Mouse (Mus musculus): Measurements from ENCODE around the gene Deaf1. TPM values are rescaled to one million over a fixed set of nuclear protein-coding genes. Genes with fewer than 3 reads are reported as not detected.

The Deaf1 gene
- polyA plus RNA-seq, 1 experiment from 2014 or later = 42.5 TPM

GRCm38 (mm10) chr7:141336296-141336695 lies 8.8 kb upstream of the Deaf1 start:
- H3K9ac ChIP-seq (ENCODE audit: low read depth, low read length) = no peak overlapping the region
- H3K4me3 ChIP-seq (ENCODE audit: low read depth, low read length) = no peak overlapping the region
- H3K36me3 ChIP-seq (ENCODE audit: control insufficient read depth, insufficient read depth, low read length) = no peaks in the 10 kb centered on the region
- no peaks in the 10 kb centered on the region for H3K9me3 ChIP-seq (replicated peaks; ENCODE audit: control insufficient read depth, low read length)
- H3K4me1 ChIP-seq (ENCODE audit: control insufficient read depth, insufficient read depth, low read length) = peaks cover 9% of the 10 kb centered on the region
- no peak overlapping the region for H3K27ac ChIP-seq (ENCODE audit: low read depth, low read length)
- peaks cover 12% of the 10 kb centered on the region for H3K27me3 ChIP-seq (ENCODE audit: control insufficient read depth, insufficient read depth, low read length)
- 76% methylated on average over 3 of the region's 3 CpGs for WGBS (ENCODE audit: insufficient replicate concordance)
- ATAC-seq (replicated peaks; ENCODE audit: insufficient number of reproducible peaks, low FRiP score, low TSS enrichment) = no peak
- H3K4me2 ChIP-seq = no peak overlapping the region

GRCm38 (mm10) chr7:141335682-141336081 lies 8.2 kb upstream of the Deaf1 start:
- Histone ChIP-seq H3K9me3 (replicated peaks; ENCODE audit: control insufficient read depth, low read length) (no peaks in the 10 kb centered on the region), H3K27me3 (ENCODE audit: control insufficient read depth, insufficient read depth, low read length) (peaks cover 12% of the 10 kb centered on the region), H3K36me3 (ENCODE audit: control insufficient read depth, insufficient read depth, low read length) (no peaks in the 10 kb centered on the region), H3K9ac (ENCODE audit: low read depth, low read length) (no peak overlapping the region), H3K4me2 (no peak overlapping the region), H3K4me1 (ENCODE audit: control insufficient read depth, insufficient read depth, low read length) (peaks cover 9% of the 10 kb centered on the region), H3K4me3 (ENCODE audit: low read depth, low read length) (no peak overlapping the region), H3K27ac (ENCODE audit: low read depth, low read length) (no peak overlapping the region)
- no peak for ATAC-seq (replicated peaks; ENCODE audit: insufficient number of reproducible peaks, low FRiP score, low TSS enrichment)
- 81% methylated on average over 4 of the region's 4 CpGs for WGBS (ENCODE audit: insufficient replicate concordance)

- no peak for ATAC-seq (replicated peaks; ENCODE audit: insufficient number of reproducible peaks, low FRiP score, low TSS enrichment)
- 78% methylated on average over 2 of the region's 2 CpGs for WGBS (ENCODE audit: insufficient replicate concordance)
- peaks cover 12% of the 10 kb centered on the region for H3K27me3 ChIP-seq (ENCODE audit: control insufficient read depth, insufficient read depth, low read length)
- H3K27ac ChIP-seq (ENCODE audit: low read depth, low read length) = no peak overlapping the region
- no peak overlapping the region for H3K4me2 ChIP-seq
- H3K9me3 ChIP-seq (replicated peaks; ENCODE audit: control insufficient read depth, low read length) = no peaks in the 10 kb centered on the region
- H3K36me3 ChIP-seq (ENCODE audit: control insufficient read depth, insufficient read depth, low read length) = no peaks in the 10 kb centered on the region
- no peak overlapping the region for H3K4me3 ChIP-seq (ENCODE audit: low read depth, low read length)
- H3K4me1 ChIP-seq (ENCODE audit: control insufficient read depth, insufficient read depth, low read length) = peaks cover 9% of the 10 kb centered on the region
- no peak overlapping the region for H3K9ac ChIP-seq (ENCODE audit: low read depth, low read length)
Observed at GRCm38 (mm10) chr7:141335044-141335579, 7.6 kb upstream of the Deaf1 start.

GRCm38 (mm10) chr7:141331990-141332389 lies 4.5 kb upstream of the Deaf1 start:
- no peak for ATAC-seq (replicated peaks; ENCODE audit: insufficient number of reproducible peaks, low FRiP score, low TSS enrichment)
- Histone ChIP-seq H3K9ac (ENCODE audit: low read depth, low read length) (no peak overlapping the region), H3K27me3 (ENCODE audit: control insufficient read depth, insufficient read depth, low read length) (no peaks in the 10 kb centered on the region), H3K4me3 (ENCODE audit: low read depth, low read length) (no peak overlapping the region), H3K4me1 (ENCODE audit: control insufficient read depth, insufficient read depth, low read length) (peaks cover 1% of the 10 kb centered on the region), H3K27ac (ENCODE audit: low read depth, low read length) (no peak overlapping the region), H3K9me3 (replicated peaks; ENCODE audit: control insufficient read depth, low read length) (no peaks in the 10 kb centered on the region), H3K36me3 (ENCODE audit: control insufficient read depth, insufficient read depth, low read length) (no peaks in the 10 kb centered on the region), H3K4me2 (no peak overlapping the region)
- WGBS (ENCODE audit: insufficient replicate concordance) = 76% methylated on average over 6 of the region's 6 CpGs

GRCm38 (mm10) chr7:141330706-141331105 lies 3.2 kb upstream of the Deaf1 start:
- Histone ChIP-seq H3K27me3 (ENCODE audit: control insufficient read depth, insufficient read depth, low read length) (no peaks in the 10 kb centered on the region), H3K9me3 (replicated peaks; ENCODE audit: control insufficient read depth, low read length) (no peaks in the 10 kb centered on the region), H3K27ac (ENCODE audit: low read depth, low read length) (no peak overlapping the region), H3K9ac (ENCODE audit: low read depth, low read length) (no peak overlapping the region), H3K4me2 (no peak overlapping the region), H3K4me3 (ENCODE audit: low read depth, low read length) (no peak overlapping the region), H3K36me3 (ENCODE audit: control insufficient read depth, insufficient read depth, low read length) (no peaks in the 10 kb centered on the region), H3K4me1 (ENCODE audit: control insufficient read depth, insufficient read depth, low read length) (peaks cover 12% of the 10 kb centered on the region)
- no peak for ATAC-seq (replicated peaks; ENCODE audit: insufficient number of reproducible peaks, low FRiP score, low TSS enrichment)

- peak; percentile 16 for ATAC-seq (replicated peaks; ENCODE audit: insufficient number of reproducible peaks, low FRiP score, low TSS enrichment)
Observed at GRCm38 (mm10) chr7:141328373-141328990, 992 bp upstream of the Deaf1 start.

GRCm38 (mm10) chr7:141326546-141327446 lies 694 bp downstream of the Deaf1 start:
- H3K9me3 ChIP-seq (replicated peaks; ENCODE audit: control insufficient read depth, low read length) = no peaks in the 10 kb centered on the region
- WGBS (ENCODE audit: insufficient replicate concordance) = 7% methylated on average over 35 of the region's 35 CpGs
- peak overlapping the region; percentile 100 for H3K27ac ChIP-seq (ENCODE audit: low read depth, low read length)
- no peak; the same call in 1 of the 2 replicates for ATAC-seq (replicated peaks; ENCODE audit: insufficient number of reproducible peaks, low FRiP score, low TSS enrichment)
- peaks cover 12% of the 10 kb centered on the region for H3K4me1 ChIP-seq (ENCODE audit: control insufficient read depth, insufficient read depth, low read length)
- H3K4me2 ChIP-seq = peak overlapping the region; percentile 98
- peak overlapping the region; percentile 98 for H3K9ac ChIP-seq (ENCODE audit: low read depth, low read length)
- no peaks in the 10 kb centered on the region for H3K27me3 ChIP-seq (ENCODE audit: control insufficient read depth, insufficient read depth, low read length)
- peaks cover 19% of the 10 kb centered on the region for H3K36me3 ChIP-seq (ENCODE audit: control insufficient read depth, insufficient read depth, low read length)
- peak overlapping the region; percentile 73 for H3K4me3 ChIP-seq (ENCODE audit: low read depth, low read length)

More at GRCm38 (mm10) chr7:141328373-141328990, 992 bp upstream of the Deaf1 start:
- Histone ChIP-seq H3K27me3 (ENCODE audit: control insufficient read depth, insufficient read depth, low read length) (no peaks in the 10 kb centered on the region), H3K4me3 (ENCODE audit: low read depth, low read length) (peak overlapping the region; percentile 73), H3K4me2 (peak overlapping the region; percentile 98), H3K9ac (ENCODE audit: low read depth, low read length) (peak overlapping the region; percentile 98), H3K36me3 (ENCODE audit: control insufficient read depth, insufficient read depth, low read length) (peaks cover 5% of the 10 kb centered on the region; the same call in 1 of the 2 replicates), H3K4me1 (ENCODE audit: control insufficient read depth, insufficient read depth, low read length) (peaks cover 12% of the 10 kb centered on the region), H3K27ac (ENCODE audit: low read depth, low read length) (peak overlapping the region; percentile 100), H3K9me3 (replicated peaks; ENCODE audit: control insufficient read depth, low read length) (no peaks in the 10 kb centered on the region)
- 19% methylated on average over 24 of the region's 24 CpGs for WGBS (ENCODE audit: insufficient replicate concordance)

GRCm38 (mm10) chr7:141324686-141325085 lies 2.8 kb downstream of the Deaf1 start:
- Histone ChIP-seq H3K4me3 (ENCODE audit: low read depth, low read length) (no peak overlapping the region), H3K9ac (ENCODE audit: low read depth, low read length) (no peak overlapping the region), H3K36me3 (ENCODE audit: control insufficient read depth, insufficient read depth, low read length) (peaks cover 32% of the 10 kb centered on the region), H3K9me3 (replicated peaks; ENCODE audit: control insufficient read depth, low read length) (no peaks in the 10 kb centered on the region), H3K27ac (ENCODE audit: low read depth, low read length) (no peak overlapping the region), H3K27me3 (ENCODE audit: control insufficient read depth, insufficient read depth, low read length) (no peaks in the 10 kb centered on the region), H3K4me1 (ENCODE audit: control insufficient read depth, insufficient read depth, low read length) (peaks cover 12% of the 10 kb centered on the region), H3K4me2 (no peak overlapping the region)
- 97% methylated on average over 1 of the region's 1 CpGs for WGBS (ENCODE audit: insufficient replicate concordance)
- no peak for ATAC-seq (replicated peaks; ENCODE audit: insufficient number of reproducible peaks, low FRiP score, low TSS enrichment)
